Mouse (Mus musculus) urinary bladder, adult 18-20 months (tissue): ENCODE results near the gene Anapc13.

ENCODE experiments used
- DNase-seq, 2 experiments: peaks; one replicate each; pipeline ENCODE4 v3.0.0; 2022; ENCODE audit warnings: low spot score in 2 of 2, mixed read lengths in 2 of 2

The Anapc13 gene

GRCm38 (mm10) chr9:102631589-102632147 lies 5.6 kb downstream of the Anapc13 start:
- DNase-seq: no peak

GRCm38 (mm10) chr9:102632173-102632572 lies 6.1 kb downstream of the Anapc13 start:
- no peak for DNase-seq

GRCm38 (mm10) chr9:102632923-102633537 lies 6.9 kb downstream of the Anapc13 start:
- DNase-seq: no peak

DNA sequence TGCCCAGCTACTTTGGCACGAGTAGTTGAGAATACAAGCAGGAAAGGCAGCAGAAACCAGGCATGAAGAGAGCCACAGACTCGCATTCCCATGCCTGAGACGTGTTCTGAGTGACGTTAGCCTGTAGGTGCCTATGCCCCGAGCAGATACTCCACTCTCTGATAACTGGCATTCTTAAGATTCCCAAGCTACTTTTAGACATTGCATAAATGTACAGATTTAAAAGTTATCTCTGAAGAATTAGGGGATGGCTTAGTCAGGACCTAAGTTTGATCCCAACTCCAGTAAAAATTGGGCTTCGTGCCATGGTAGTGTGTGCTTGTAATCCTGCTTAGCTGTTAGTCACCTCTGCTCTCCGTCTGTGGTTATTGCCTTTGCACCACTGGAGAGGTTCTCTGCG lies 8.4 kb downstream of the Anapc13 start:
- DNase-seq: no peak

DNA sequence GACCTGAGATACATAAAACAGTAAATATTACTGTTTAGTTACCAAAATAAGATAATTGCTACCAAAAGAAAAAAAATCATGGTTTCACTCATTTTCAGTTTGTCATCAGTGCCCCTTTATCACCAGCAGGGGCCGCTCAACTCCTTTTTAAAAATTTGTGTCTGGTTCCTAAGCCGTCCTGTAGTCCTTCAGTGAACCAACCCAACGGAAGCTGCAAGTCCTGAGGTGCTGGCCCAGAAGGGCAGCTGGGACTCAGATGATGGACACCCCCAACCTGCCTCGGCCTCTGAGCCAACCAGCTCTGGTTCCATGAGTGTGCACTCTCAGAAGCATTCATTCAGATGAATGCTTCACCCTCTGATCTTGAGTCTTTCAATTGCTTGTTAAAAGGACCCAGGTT lies 10.5 kb downstream of the Anapc13 start:
- peak; percentile 30 to 51 for DNase-seq

DNA sequence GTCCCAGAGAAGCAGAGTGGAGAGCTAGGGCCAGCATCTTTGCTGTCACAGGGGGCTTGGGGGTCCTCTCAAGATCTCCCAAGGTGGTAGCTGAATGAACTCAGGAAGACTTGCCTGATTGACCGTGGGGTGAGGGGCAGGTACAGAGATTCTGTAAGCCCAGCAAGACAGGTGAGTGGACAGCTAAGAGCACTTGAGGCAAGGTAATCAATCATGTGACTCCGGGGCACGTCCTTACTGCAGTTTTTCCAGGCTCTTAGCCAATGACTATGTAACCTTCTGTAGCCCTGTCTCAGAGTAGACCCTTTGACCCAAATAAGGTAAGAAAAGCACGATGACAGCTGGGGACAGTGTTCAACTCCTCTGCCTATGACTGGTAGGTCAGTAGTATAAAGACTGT lies 11.0 kb downstream of the Anapc13 start:
- no peak for DNase-seq

DNA sequence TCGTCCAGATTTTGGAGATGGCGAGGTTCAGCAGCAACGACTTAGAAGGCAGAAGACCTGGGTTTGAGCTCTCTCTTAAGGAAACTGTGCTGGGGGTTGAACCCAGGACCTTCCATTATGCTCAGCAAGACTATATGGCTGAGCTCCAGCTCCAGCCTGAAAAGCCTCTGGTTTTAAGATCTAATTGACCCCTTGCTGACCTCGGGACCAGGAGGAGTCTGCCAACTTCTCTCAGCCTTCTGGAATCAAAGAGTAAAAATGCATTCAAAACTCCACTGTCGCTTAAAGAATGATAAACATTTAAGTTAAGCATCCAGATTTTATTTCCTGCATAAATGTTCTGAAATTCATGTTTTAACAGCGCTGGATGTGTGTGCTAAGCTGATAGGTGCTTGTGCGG lies 12.9 kb downstream of the Anapc13 start:
- no peak for DNase-seq

DNA sequence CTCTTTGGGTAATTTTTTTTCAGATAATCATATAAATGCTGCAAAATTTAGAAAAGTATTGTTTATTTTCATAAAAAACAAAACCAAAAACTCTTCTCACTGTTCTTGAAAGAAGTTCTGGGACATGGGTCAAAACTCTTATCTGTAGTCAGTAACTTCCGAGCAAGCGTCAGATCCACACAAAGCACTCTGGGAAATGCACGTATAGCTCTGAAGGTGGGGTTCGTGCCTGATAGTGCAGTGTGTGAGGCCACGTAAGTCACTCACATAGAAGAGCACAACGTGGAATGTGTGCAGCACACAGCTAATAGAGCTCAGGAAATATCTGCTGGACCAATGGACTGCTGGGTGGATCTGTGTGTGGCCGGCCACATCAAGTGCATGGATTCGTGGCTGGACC lies 13.4 kb downstream of the Anapc13 start:
- no peak for DNase-seq

GRCm38 (mm10) chr9:102641531-102641930 lies 15.4 kb downstream of the Anapc13 start:
- DNase-seq: no peak

DNA sequence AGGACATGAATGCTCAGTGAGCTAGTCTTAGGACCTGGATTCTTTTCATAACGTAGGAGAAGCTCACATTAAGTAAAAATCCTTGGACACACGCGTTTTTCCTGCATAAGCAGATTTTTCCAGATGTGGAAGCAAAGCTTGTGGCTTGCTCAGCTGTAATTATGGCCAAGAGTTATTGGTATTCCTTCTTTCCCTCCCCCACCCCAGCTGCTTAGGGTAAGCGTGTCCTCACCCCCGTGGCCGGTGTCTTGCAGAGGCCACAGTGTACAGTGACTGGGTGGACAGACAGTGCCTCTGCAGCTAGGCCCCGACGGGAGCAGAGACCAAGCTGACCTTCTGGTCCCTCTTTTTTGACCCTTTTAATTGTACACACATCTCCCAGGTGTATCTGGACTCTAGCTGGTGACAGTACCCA lies 17.0 kb downstream of the Anapc13 start:
- no peak for DNase-seq

GRCm38 (mm10) chr9:102643486-102644101 lies 17.5 kb downstream of the Anapc13 start:
- DNase-seq: peak in 1 of 2 experiments; percentile 68

DNA sequence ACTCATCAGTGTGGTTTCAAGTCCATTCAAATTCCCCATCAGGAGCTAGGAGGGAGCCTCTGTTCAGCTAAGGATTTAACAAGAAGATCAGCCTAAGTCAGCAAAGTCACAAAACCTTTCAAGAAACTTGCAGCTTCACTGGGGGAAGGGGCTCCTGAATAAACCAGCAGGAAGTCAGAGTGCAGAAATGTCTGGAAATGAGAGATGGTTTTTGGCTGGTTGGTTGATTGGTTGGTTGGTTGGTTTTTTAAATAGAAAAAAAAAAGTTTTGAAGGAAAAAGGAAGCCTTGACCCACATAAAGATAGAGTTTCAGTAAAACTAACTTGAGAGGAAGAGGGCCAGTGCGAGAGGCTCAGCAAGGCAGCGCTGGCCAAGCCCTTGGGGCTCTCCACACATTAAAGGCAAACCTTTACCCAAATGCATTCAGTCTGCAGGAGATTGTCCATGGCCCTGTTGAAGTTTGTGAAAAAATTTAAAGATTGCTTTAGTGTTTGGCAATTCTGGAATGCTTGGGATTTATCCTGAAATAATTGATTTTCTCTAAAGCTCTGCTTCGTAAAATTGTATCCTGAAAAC lies 19.1 kb downstream of the Anapc13 start:
- DNase-seq: no peak

- DNase-seq: no peak
These were observed 20.9 kb downstream of the Anapc13 start for GRCm38 (mm10) chr9:102647010-102647409.

DNA sequence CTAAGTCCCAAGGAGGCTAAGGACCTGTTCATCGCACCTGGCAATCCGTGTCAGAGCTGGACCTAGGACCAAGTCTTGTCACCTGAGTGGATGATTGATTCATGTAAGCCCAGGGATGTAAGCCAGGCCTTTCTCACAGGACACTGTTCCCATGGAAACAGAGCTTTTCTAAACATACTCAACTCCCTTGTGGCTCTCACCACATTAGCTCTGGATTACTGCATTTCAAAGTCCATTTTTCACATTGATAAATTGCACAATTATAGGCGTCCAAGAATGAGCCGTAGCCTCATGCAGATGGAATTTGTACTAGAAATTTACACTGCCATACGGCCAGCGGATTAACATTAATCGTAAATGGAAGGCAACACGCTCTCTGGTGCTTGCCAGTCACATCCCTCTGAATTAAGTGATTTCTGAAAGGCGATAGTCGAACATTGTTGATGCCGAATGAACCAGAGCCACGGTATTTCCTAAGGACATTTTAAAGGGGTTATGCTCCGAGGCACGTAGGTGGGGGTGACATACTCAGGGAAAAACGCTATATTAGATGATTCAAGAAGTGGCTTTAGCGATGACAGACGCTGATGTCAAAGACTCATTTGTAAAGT lies 23.9 kb downstream of the Anapc13 start:
- no peak for DNase-seq

DNA sequence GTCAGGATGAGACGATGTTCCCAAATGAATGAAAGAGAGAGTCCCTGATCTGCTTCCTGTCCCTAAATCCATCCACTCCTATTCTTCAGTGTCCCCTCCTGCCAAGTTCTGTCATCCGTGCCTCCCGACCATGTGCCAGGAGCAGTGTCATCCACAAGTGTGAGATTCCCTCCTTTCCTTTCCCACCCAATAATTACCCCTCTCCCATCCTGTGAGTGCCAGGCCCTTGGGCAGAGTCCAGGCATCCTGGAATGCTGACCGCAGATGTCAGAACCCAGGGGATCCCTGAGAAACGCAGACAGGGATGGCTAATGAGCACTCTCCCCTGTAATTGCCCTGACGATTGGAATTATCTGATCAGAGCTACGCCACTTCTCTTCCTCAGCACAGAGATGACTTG lies 24.5 kb downstream of the Anapc13 start:
- DNase-seq: no peak

- DNase-seq: no peak
These were observed 25.2 kb downstream of the Anapc13 start for GRCm38 (mm10) chr9:102651199-102651720.

DNA sequence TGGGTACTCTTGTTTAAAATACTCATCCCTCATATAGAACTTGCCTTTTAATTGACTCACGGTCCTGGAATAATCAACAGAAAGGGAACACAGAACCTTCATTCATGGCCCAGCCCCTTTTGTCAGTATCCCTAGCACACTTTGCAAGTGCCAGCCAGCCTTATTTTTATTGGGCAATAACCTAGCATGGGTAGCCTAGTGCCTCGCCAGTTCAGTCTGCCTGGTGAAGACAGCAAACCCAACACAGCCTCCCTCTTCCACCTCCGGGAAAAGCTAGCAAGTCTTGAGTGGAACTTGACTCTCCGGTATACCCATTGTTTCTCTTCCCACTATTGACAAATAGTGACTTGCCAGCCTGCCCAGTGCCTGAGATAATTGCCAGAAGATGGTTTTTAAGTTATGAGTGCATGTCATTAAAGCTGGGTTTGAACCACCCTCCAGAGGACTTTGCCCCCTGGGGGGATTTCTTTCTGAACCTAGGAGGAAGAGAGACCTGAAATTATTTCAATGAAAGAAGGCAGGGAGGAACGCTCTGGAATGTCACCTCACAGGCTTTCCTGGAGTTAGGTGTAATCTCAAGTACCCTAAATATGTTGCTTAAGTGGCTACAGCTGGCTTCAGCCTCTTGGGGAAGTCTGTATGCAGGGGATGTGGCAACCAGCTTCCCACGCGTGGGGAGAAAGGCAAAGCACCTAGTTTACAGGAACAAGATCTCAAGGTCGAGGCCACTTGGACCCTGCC lies 30.4 kb downstream of the Anapc13 start:
- no peak for DNase-seq

- no peak for DNase-seq
These were observed 42.0 kb downstream of the Anapc13 start for GRCm38 (mm10) chr9:102668115-102668514.

DNA sequence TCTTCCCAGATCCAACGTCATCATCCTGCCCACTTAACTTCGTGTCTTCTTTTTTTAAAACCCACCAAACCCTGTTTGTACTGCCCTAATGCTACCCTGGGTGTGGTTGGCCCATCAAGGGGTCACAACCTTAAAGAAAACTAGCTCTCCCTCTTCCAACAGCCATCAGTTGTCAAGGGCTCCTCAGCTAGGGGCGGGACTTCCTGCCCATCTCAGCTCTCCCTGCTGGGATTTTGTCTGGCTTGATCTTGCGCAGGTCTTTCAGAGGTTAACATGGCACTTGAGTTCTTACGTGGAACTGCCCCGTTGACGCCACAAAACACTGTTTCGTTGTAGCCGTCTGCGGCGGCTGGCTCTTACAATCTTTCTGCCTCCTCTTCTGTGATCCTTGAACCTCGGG lies 42.8 kb downstream of the Anapc13 start:
- no peak for DNase-seq

GRCm38 (mm10) chr9:102673381-102673780 lies 47.3 kb downstream of the Anapc13 start:
- DNase-seq: no peak

- no peak for DNase-seq
These were observed 49.8 kb downstream of the Anapc13 start for GRCm38 (mm10) chr9:102675922-102676321.

DNA sequence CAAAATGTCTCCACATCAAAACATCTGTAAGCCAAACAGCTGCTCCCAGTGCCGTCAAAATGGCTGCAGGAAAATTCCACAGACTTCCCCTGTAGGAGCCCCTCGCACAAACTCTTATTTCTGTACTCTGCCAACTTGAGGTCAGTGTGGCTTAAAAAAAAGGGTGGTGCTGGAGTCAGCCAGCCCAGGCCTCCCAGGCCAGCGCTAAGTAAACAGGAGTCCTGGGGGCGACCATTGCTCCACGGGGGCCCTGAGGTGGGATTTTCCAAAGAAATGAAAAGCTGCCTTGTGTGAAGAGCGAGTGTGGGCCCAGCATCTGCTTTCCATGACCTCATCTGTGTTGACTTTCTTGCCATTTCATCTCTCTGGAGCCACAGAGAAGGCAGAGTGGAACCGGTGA lies 55.4 kb downstream of the Anapc13 start:
- no peak for DNase-seq
